Mouse (Mus musculus) CH12.LX (cell line): ENCODE measurements around the gene Bfsp1. TPM values are rescaled to one million over a fixed set of nuclear protein-coding genes. Genes with fewer than 3 reads are reported as not detected.

Source experiments
- DNase-seq: peaks from one replicate; pipeline ENCODE4 v3.0.0-alpha.2; 2013; ENCODE audit errors: extremely low read depth
- H3K27ac ChIP-seq: 2 replicates; pipeline ENCODE4 v1.5.1; 2012; ENCODE audit warnings: low read depth, mild to moderate bottlenecking, control low read depth, moderate library complexity; ENCODE audit not compliant: insufficient read depth
- H3K27me3 ChIP-seq: replicated peaks from 2 replicates; pipeline ENCODE3; 2012; ENCODE audit warnings: inconsistent platforms
- H3K36me3 ChIP-seq, 2 experiments: replicated peaks in 1 of 2; 2 replicates each; pipeline versions ENCODE3 to v1.6.1; 2012; ENCODE audit warnings: inconsistent platforms in 1 of 2, low read length in 1 of 2, mild to moderate bottlenecking in 1 of 2, mixed read lengths in 1 of 2, moderate library complexity in 1 of 2; ENCODE audit not compliant: control insufficient read depth in 1 of 2, insufficient read depth in 1 of 2
- H3K4me1 ChIP-seq, 2 experiments: 2 replicates each; pipeline ENCODE4 v1.6.1; 2012; ENCODE audit warnings: inconsistent platforms in 1 of 2, moderate library complexity in 1 of 2; ENCODE audit not compliant: insufficient read depth in 2 of 2, control insufficient read depth in 1 of 2
- H3K4me2 ChIP-seq: 2 replicates; pipeline ENCODE4 v1.6.1; 2012; ENCODE audit warnings: low read depth, mild to moderate bottlenecking, control low read depth; ENCODE audit not compliant: poor library complexity, insufficient read depth, severe bottlenecking
- H3K4me3 ChIP-seq, 3 experiments: fragments of 150-350 bp in 1 of 3; sonication (generic) in 1 of 3; replicated peaks in 1 of 3; 2 replicates each; pipeline versions ENCODE3 to v1.5.1; 2011 to 2012; ENCODE audit warnings: low read depth in 2 of 3, low read length in 2 of 3, mild to moderate bottlenecking in 2 of 3, moderate library complexity in 2 of 3, control low read depth in 1 of 3, improper control_type of control experiment in 1 of 3, inconsistent platforms in 1 of 3, mixed read lengths in 1 of 3; ENCODE audit not compliant: poor library complexity in 1 of 3
- H3K79me2 ChIP-seq: replicated peaks from 2 replicates; pipeline ENCODE4 v1.6.1; 2012; ENCODE audit warnings: mild to moderate bottlenecking, moderate library complexity; ENCODE audit not compliant: control insufficient read depth, poor library complexity, insufficient read depth, severe bottlenecking; ENCODE audit errors: extremely low read depth
- H3K9ac ChIP-seq: 2 replicates; pipeline ENCODE4 v1.6.1; 2012; ENCODE audit warnings: low read depth, mild to moderate bottlenecking, control low read depth, moderate library complexity; ENCODE audit not compliant: insufficient read depth
- H3K9me3 ChIP-seq: replicated peaks from 2 replicates; pipeline ENCODE3; 2012; ENCODE audit warnings: low read length, inconsistent platforms, mixed read lengths
- BHLHE40 ChIP-seq: IDR thresholded peaks from 2 replicates; pipeline ENCODE4 v1.6.1; 2011; ENCODE audit warnings: mild to moderate bottlenecking, low read depth, low read length, improper control_type of control experiment
- CHD1 ChIP-seq: IDR thresholded peaks from 2 replicates; pipeline ENCODE4 v1.6.1; 2012; ENCODE audit warnings: low read depth, low read length, improper control_type of control experiment, inconsistent platforms
- CHD2 ChIP-seq: IDR thresholded peaks from 2 replicates; pipeline ENCODE4 v1.6.1; 2011; ENCODE audit warnings: low read length, improper control_type of control experiment
- E2F4 ChIP-seq: IDR thresholded peaks from 2 replicates; pipeline ENCODE4 v1.6.1; 2011; ENCODE audit warnings: low read depth, low read length, improper control_type of control experiment; ENCODE audit not compliant: insufficient replicate concordance
- EP300 ChIP-seq: IDR thresholded peaks from 2 replicates; pipeline ENCODE4 v1.6.1; 2011; ENCODE audit warnings: low read length, improper control_type of control experiment
- ETS1 ChIP-seq: conservative IDR thresholded peaks from 2 replicates; pipeline ENCODE4 v1.6.1; 2012; ENCODE audit warnings: low read depth, mild to moderate bottlenecking, inconsistent platforms, low read length, improper control_type of control experiment, moderate library complexity
- JUN ChIP-seq: IDR thresholded peaks from 2 replicates; pipeline ENCODE4 v1.6.1; 2011; ENCODE audit warnings: low read depth, mild to moderate bottlenecking, low read length, improper control_type of control experiment, moderate library complexity; ENCODE audit not compliant: insufficient read depth
- JUND ChIP-seq: conservative IDR thresholded peaks from 2 replicates; pipeline ENCODE4 v1.6.1; 2011; ENCODE audit warnings: low read depth, low read length, improper control_type of control experiment
- MAFK ChIP-seq: IDR thresholded peaks from 2 replicates; pipeline ENCODE4 v1.6.1; 2011; ENCODE audit warnings: low read length, improper control_type of control experiment; ENCODE audit not compliant: insufficient replicate concordance
- MAZ ChIP-seq: IDR thresholded peaks from 2 replicates; pipeline ENCODE4 v1.6.1; 2012; ENCODE audit warnings: low read depth, mild to moderate bottlenecking, inconsistent platforms, low read length, improper control_type of control experiment, moderate library complexity
- MXI1 ChIP-seq: IDR thresholded peaks from 2 replicates; pipeline ENCODE4 v1.6.1; 2011; ENCODE audit warnings: mild to moderate bottlenecking, low read depth, low read length, improper control_type of control experiment
- NRF1 ChIP-seq: IDR thresholded peaks from 2 replicates; pipeline ENCODE4 v1.6.1; 2014; ENCODE audit warnings: low read depth, mild to moderate bottlenecking, inconsistent platforms, low read length, improper control_type of control experiment, moderate library complexity
- RCOR1 ChIP-seq: conservative IDR thresholded peaks from 2 replicates; pipeline ENCODE4 v1.6.1; 2012; ENCODE audit warnings: low read depth, mild to moderate bottlenecking, inconsistent platforms, low read length, improper control_type of control experiment
- SIN3A ChIP-seq: IDR thresholded peaks from 2 replicates; pipeline ENCODE4 v1.6.1; 2012; ENCODE audit warnings: low read length, improper control_type of control experiment, inconsistent platforms
- SMC3 ChIP-seq: IDR thresholded peaks from 2 replicates; pipeline ENCODE4 v1.6.1; 2011; ENCODE audit warnings: low read depth, low read length, improper control_type of control experiment
- TBP ChIP-seq: conservative IDR thresholded peaks from 2 replicates; pipeline ENCODE4 v1.6.1; 2011; ENCODE audit warnings: low read depth, low read length, improper control_type of control experiment
- TCF12 ChIP-seq: IDR thresholded peaks from 2 replicates; pipeline ENCODE4 v1.6.1; 2014; ENCODE audit warnings: low read depth, mild to moderate bottlenecking, inconsistent platforms, low read length, improper control_type of control experiment
- UBTF ChIP-seq: IDR thresholded peaks from 2 replicates; pipeline ENCODE4 v1.6.1; 2012; ENCODE audit warnings: low read depth, mild to moderate bottlenecking, inconsistent platforms, low read length, improper control_type of control experiment, moderate library complexity
- USF2 ChIP-seq: conservative IDR thresholded peaks from 2 replicates; pipeline ENCODE4 v1.6.1; 2011; ENCODE audit warnings: low read depth, low read length, improper control_type of control experiment
- ZMIZ1 ChIP-seq: IDR thresholded peaks from 2 replicates; pipeline ENCODE4 v1.6.1; 2012; ENCODE audit warnings: low read depth, mild to moderate bottlenecking, inconsistent platforms, low read length, improper control_type of control experiment
- ZNF384 ChIP-seq: IDR thresholded peaks from 2 replicates; pipeline ENCODE4 v1.6.1; 2012; ENCODE audit warnings: low read depth, low read length, improper control_type of control experiment, inconsistent platforms
- dilution Hi-C: fragments of 300-500 bp; cut with MboI; formaldehyde crosslinking; loops from 2 replicates; pipeline ENCODE4 v1.14.3; 2020; ENCODE audit warnings: low sequenced_read_pairs; ENCODE audit not compliant: extremely low pct_unique_long_range_greater_than_20kb, extremely low pct_ligation_motif_present
- in situ Hi-C: fragments of 300-500 bp; cut with MboI; formaldehyde crosslinking; loops from 3 replicates; pipeline ENCODE4 v1.14.3; 2019; ENCODE audit warnings: low sequenced_read_pairs, low pct_ligation_motif_present, low pct_unique_long_range_greater_than_20kb, mixed read lengths
- polyA plus RNA-seq: library from polyadenylated mRNA; unstranded; fragments of >175 nt; gene quantifications from 2 replicates; pipeline ENCODE4 v1.2.1, GENCODE M21; 2012; ENCODE audit warnings: low read depth; ENCODE audit not compliant: insufficient read length
- total RNA-seq, 2 experiments: library from RNA; depleted of rRNA; stranded (reverse); fragments of 300-350 nt in 1 of 2; fragments of >200 nt in 1 of 2; gene quantifications; 2 replicates each; pipeline ENCODE4 v1.2.3; 2012 to 2014

Gene Bfsp1
- total and polyA plus RNA-seq, 3 experiments: 0.19 to 0.21 TPM; not detected in 1

GRCm38 (mm10) chr2:143841536-143841935 is 21.4 kb downstream of the Bfsp1 start:
- Histone ChIP-seq H3K79me2 (no peaks in the 10 kb centered on the region), H3K4me3 (no peak overlapping the region), H3K27ac (no peak overlapping the region), H3K4me2 (no peak overlapping the region), H3K9me3 (no peaks in the 10 kb centered on the region), H3K36me3 (no peaks in the 10 kb centered on the region), H3K4me1 (peaks cover 24 to 77% of the 10 kb centered on the region in 2 experiments), H3K9ac (no peak overlapping the region), H3K27me3 (no peaks in the 10 kb centered on the region)
- TF ChIP-seq JUN: no peak
- TF ChIP-seq TBP: no peak
- no peak for TF ChIP-seq ZMIZ1
- no peak for TF ChIP-seq UBTF
- no peak for TF ChIP-seq EP300
- no peak for TF ChIP-seq CHD1
- no peak for TF ChIP-seq E2F4
- TF ChIP-seq SMC3: no peak
- in situ Hi-C loops: loop anchor here (5.0 to 10.0 kb wide), 2 partner anchors 76 to 613 kb away; partner anchors contain the start of gene Dstn
- dilution Hi-C loops: no loop called here
- no peak for DNase-seq

- H3K9me3 ChIP-seq: no peaks in the 10 kb centered on the region
- peak; percentile 70 for DNase-seq
These were observed 22.1 kb downstream of the Bfsp1 start for GRCm38 (mm10) chr2:143840895-143841294.

More at GRCm38 (mm10) chr2:143840895-143841294, 22.1 kb downstream of the Bfsp1 start:
- no peaks in the 10 kb centered on the region for H3K36me3 ChIP-seq
- H3K4me1 ChIP-seq: peaks cover 24 to 75% of the 10 kb centered on the region in 2 experiments
- no peaks in the 10 kb centered on the region for H3K27me3 ChIP-seq
- H3K4me2 ChIP-seq: no peak overlapping the region
- dilution Hi-C loops (no loop called here), in situ Hi-C loops (loop anchor here (5.0 to 10.0 kb wide), 2 partner anchors 76 to 614 kb away; partner anchors contain the start of gene Dstn)
- no peak for TF ChIP-seq TBP
- no peak for TF ChIP-seq MAZ
- peak; percentile 80 for TF ChIP-seq ETS1
- no peak for TF ChIP-seq CHD1
- TF ChIP-seq TCF12: peak; percentile 58; the same call in 1 of the 2 replicates
- TF ChIP-seq ZNF384: no peak
- no peak for TF ChIP-seq USF2
- no peak for TF ChIP-seq JUND
- no peak for TF ChIP-seq NRF1
- no peak for TF ChIP-seq CHD2
- TF ChIP-seq EP300: peak; percentile 51; the same call in 1 of the 2 replicates
- no peak for TF ChIP-seq RCOR1
- peak; percentile 72 for TF ChIP-seq BHLHE40
- no peak for TF ChIP-seq MXI1
- no peak for TF ChIP-seq SIN3A
- 0 out of 2 replicates have a peak, but pooled peaks have one; percentile 9 for TF ChIP-seq MAFK
- no peaks in the 10 kb centered on the region for H3K79me2 ChIP-seq
- H3K4me3 ChIP-seq: no peak overlapping the region
- H3K27ac ChIP-seq: no peak overlapping the region
- H3K9ac ChIP-seq: no peak overlapping the region
